Mouse (Mus musculus) layer of hippocampus, adult 2 months (tissue): Measurements from ENCODE around the gene Umodl1. TPM values are rescaled to one million over a fixed set of nuclear protein-coding genes. Genes with fewer than 3 reads are reported as not detected.

Experiments used
- DNase-seq, 2 experiments: peaks; one replicate each; pipeline ENCODE4 v3.0.0; 2022; ENCODE audit warnings: low spot score in 2 of 2
- H3K27ac ChIP-seq: fragments of 200-600 bp; 2 replicates; pipeline ENCODE4 v1.8.1; 2022
- H3K4me3 ChIP-seq: fragments of 200-600 bp; 2 replicates; pipeline ENCODE4 v1.8.1; 2022; ENCODE audit warnings: mild to moderate bottlenecking
- CTCF ChIP-seq: fragments of 200-600 bp; conservative IDR thresholded peaks from 2 replicates; pipeline ENCODE4 v1.8.1; 2022; ENCODE audit warnings: antibody characterized with exemption, mild to moderate bottlenecking, moderate library complexity
- microRNA-seq, 2 experiments: library from miRNA; unstranded; fragments of <30 nt; microRNA quantifications; one replicate each; pipeline ENCODE4 v1.2.0; 2021
- total RNA-seq, 2 experiments: library from RNA; stranded (reverse); gene quantifications; 2 replicates each; pipeline ENCODE4 v1.2.3; 2021

Gene Umodl1
- total RNA-seq, 2 experiments from 2014 or later, result 0.67 to 0.79 TPM

- peak overlapping the region; percentile 71 for H3K27ac ChIP-seq
- DNase-seq, result no peak
- H3K4me3 ChIP-seq, result no peak overlapping the region
- no peak for TF ChIP-seq CTCF
Measured at GRCm38 (mm10) chr17:31034165-31034564, 79.7 kb downstream of the Umodl1 start.

- no peak for DNase-seq
- H3K4me3 ChIP-seq, result no peak overlapping the region
- TF ChIP-seq CTCF, result no peak
- peak overlapping the region; percentile 71 for H3K27ac ChIP-seq
Measured at GRCm38 (mm10) chr17:31034674-31035356, 80.4 kb downstream of the Umodl1 start.

GRCm38 (mm10) chr17:31036168-31036876 is 81.9 kb downstream of the Umodl1 start:
- TF ChIP-seq CTCF, result no peak
- DNase-seq, result peak; percentile 65 to 77
- Histone ChIP-seq H3K27ac (peak overlapping the region; percentile 86), H3K4me3 (peak overlapping the region; percentile 30)

- Histone ChIP-seq H3K27ac (peak overlapping the region; percentile 86), H3K4me3 (no peak overlapping the region)
- DNase-seq, result no peak
- no peak for TF ChIP-seq CTCF
Measured at GRCm38 (mm10) chr17:31037331-31037730, 82.9 kb downstream of the Umodl1 start.

DNA sequence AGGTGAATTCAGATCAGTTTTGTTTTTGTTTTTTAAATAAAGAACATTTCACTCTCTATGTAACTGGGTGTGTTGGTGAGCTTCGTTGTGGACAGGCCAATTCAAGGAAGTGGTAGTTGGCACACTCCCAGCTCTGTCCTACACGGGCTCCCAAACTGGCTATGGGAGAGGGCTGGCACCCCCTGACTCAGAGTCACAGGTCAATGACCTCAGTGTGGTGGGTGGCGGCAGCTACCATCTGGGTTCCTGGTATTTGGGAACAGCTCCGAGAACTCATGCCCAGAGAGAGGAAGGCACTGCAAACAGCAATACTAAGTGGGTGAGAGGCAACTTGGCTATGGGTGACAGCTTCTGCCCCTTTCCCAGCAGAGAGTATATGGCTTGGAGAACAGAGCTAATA is 83.9 kb downstream of the Umodl1 start:
- TF ChIP-seq CTCF, result no peak
- Histone ChIP-seq H3K27ac (peak overlapping the region; percentile 1; the same call in 1 of the 2 replicates), H3K4me3 (no peak overlapping the region)
- no peak for DNase-seq

DNA sequence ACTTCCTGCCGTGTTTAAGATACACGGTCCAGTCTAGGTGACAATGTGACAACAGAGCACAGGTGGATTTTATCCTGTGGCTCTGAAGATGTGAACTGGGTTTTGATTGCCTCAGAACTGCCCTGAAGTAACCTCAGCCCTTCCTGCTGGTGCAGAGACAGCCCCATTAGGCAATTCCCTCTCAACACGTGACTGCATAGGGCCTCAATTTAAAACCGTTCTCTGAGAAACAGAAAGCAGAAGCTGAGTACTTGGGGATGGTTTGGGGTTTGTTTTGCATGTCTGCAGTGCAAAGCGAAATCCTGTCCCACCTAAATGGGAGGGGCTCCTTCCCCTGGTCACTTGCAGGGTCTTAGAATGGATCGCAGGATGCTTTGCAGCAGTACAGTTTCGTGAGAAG is 85.2 kb downstream of the Umodl1 start:
- TF ChIP-seq CTCF, result no peak
- Histone ChIP-seq H3K4me3 (no peak overlapping the region), H3K27ac (no peak overlapping the region)
- DNase-seq, result no peak

- H3K27ac ChIP-seq, result no peak overlapping the region
- H3K4me3 ChIP-seq, result no peak overlapping the region
- no peak for DNase-seq
- no peak for TF ChIP-seq CTCF
Measured at GRCm38 (mm10) chr17:31040421-31040820, 86.0 kb downstream of the Umodl1 start.

DNA sequence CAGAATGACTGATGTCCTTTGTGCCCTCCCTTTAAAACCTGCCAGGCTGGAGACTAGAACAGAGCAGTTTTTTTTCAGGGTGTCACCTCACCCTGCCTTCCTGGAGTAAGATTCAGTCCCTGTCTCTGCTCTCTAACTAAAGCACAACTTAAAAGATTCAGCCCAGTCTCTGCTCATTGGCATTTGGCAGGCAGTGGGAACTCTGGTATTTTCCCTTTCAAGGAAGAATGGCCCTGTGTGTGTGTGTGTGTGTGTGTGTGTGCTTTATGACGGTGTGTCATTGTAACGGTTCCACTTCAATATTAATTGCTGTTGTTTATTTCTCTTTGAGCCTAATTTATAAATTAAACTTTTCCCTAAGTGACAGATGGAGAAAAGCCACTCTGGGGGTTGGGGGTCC is 88.3 kb downstream of the Umodl1 start:
- Histone ChIP-seq H3K27ac (no peak overlapping the region), H3K4me3 (no peak overlapping the region)
- TF ChIP-seq CTCF, result no peak
- DNase-seq, result no peak

- Histone ChIP-seq H3K27ac (peak within 1 kb of the TSS; percentile 98), H3K4me3 (peak within 1 kb of the TSS; percentile 94)
- TF ChIP-seq CTCF, result peak; percentile 64
- DNase-seq, result peak; percentile 54 to 80
Measured at GRCm38 (mm10) chr17:31057151-31057890, 102.9 kb downstream of the Umodl1 start, which contains the start of gene Abcg1. Gene Abcg1, plus strand, starts transcription at chr17:31057675.

- peak; percentile 32 for TF ChIP-seq CTCF
- H3K4me3 ChIP-seq, result peak overlapping the region; percentile 94
- peak overlapping the region; percentile 98 for H3K27ac ChIP-seq
- no peak for DNase-seq
Measured at GRCm38 (mm10) chr17:31057891-31058744, 103.7 kb downstream of the Umodl1 start.

GRCm38 (mm10) chr17:31058745-31059085 is 104.3 kb downstream of the Umodl1 start:
- peak; percentile 77 to 82 for DNase-seq
- Histone ChIP-seq H3K4me3 (peak overlapping the region; percentile 94), H3K27ac (peak overlapping the region; percentile 98)
- TF ChIP-seq CTCF, result no peak

GRCm38 (mm10) chr17:31060196-31060587 is 105.8 kb downstream of the Umodl1 start:
- Histone ChIP-seq H3K4me3 (peak overlapping the region; percentile 94; the same call in 1 of the 2 replicates), H3K27ac (peak overlapping the region; percentile 98)
- TF ChIP-seq CTCF, result no peak
- DNase-seq, result no peak

Small RNAs within 50 kb of the gene (microRNA-seq; reads per million reads assigned to microRNA genes)
- 0 reads per million in 2 experiments for gene Gm24026

Other genes with a start within 250 kb of the Umodl1 start
- gene Glp1r, start 52.8 kb upstream of the Umodl1 start, total RNA-seq, result 1 to 10 TPM; 2.3 to 3.4 TPM
- gene Abcg1, start 103.0 kb downstream of the Umodl1 start, total RNA-seq, result 10 to 100 TPM; 75.7 to 83.3 TPM
- gene Tff3, start 175.0 kb downstream of the Umodl1 start, total RNA-seq, result not detected
- gene Tff2, start 189.6 kb downstream of the Umodl1 start, total RNA-seq, result not detected
- gene Tff1, start 210.6 kb downstream of the Umodl1 start, total RNA-seq, result not detected
- not detected for gene Tmprss3, start 244.3 kb downstream of the Umodl1 start, total RNA-seq